Mouse (Mus musculus) liver, embryonic 12.5 days (tissue): ENCODE measurements around the gene I0C0044D17Rik. TPM values are rescaled to one million over a fixed set of nuclear protein-coding genes. Genes with fewer than 3 reads are reported as not detected.

Experiments
- polyA plus RNA-seq: library from polyadenylated mRNA; unstranded; fragments of >200 nt; fragmentation: Nextera tagmentation; extraction: Ambion mirVana; gene quantifications from 2 replicates; pipeline ENCODE4 v1.2.1, GENCODE M21; 2016

I0C0044D17Rik gene
- polyA plus RNA-seq, 1 experiment from 2014 or later, result not detected

Other genes with a start within 250 kb of the I0C0044D17Rik start
- gene L1td1, start 97.1 kb downstream of the I0C0044D17Rik start, polyA plus RNA-seq, result not detected in 2 replicates
- 0.10 and 0.18 TPM in 2 replicates for gene Kank4, start 6.3 kb downstream of the I0C0044D17Rik start, polyA plus RNA-seq
- 106 and 117 TPM in 2 replicates for gene Usp1, start 100.0 kb upstream of the I0C0044D17Rik start, polyA plus RNA-seq
- gene Angptl3, start 207.1 kb upstream of the I0C0044D17Rik start, polyA plus RNA-seq, result 18.0 and 20.3 TPM in 2 replicates